Mouse (Mus musculus) heart, postnatal 0 days (tissue): ENCODE data around the gene Ttc9b.

Experiments used
- CTCF ChIP-seq: IDR thresholded peaks from 2 replicates; pipeline ENCODE4 v1.5.1; 2016; ENCODE audit warnings: antibody characterized with exemption, control low read depth, low read depth
- EP300 ChIP-seq: IDR thresholded peaks from 2 replicates; pipeline ENCODE4 v1.6.1; 2016; ENCODE audit warnings: antibody characterized with exemption, low read depth

GRCm38 (mm10) chr7:27674522-27675221 is 21.0 kb downstream of the Ttc9b start, which contains the start of gene Map3k10:
- TF ChIP-seq EP300 (no peak), CTCF (no peak)
